Mouse (Mus musculus) lung, postnatal 25 days (tissue): Measurements from ENCODE around the gene Fhit.

Experiments
- DNase-seq: peaks from one replicate; pipeline ENCODE4 v3.0.0; 2022; ENCODE audit warnings: low spot score

Fhit gene

DNA sequence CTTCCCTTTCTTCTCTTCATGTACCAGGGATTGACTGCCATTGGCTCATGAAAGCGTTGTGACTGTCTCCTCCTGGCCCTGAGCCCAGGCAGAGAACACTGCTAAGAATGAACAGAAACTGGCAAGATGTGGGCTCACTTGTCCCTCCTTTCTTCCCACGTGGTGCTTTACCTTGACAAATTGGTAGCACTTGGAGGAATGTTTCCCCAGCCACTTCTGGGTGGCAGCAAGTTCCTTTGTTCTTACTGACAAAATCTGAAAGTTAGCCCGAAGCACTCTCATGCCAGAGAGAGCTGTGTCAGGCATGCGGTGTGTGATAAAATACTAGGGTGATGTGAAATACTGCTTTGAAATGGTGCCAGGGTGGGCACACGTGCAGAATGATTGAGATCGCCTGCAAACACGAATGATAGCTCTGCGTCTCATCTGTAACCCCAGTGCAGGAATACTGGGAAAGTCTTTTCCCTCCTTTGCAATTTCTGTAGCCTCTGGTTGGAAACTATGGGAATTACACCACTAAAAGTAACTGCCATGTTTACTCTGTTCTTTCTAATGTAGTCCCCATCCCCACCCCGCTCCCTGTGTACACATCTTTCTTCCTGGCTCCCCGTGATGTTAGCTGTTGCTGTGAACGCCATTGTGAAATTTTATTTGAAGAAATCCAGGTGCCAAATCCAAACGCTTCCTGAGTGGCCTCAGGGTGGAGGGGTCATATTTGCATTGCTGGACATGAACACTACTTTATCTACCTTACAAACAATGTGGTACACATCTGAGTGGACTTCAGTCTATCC, 1555.1 kb downstream of the Fhit start:
- DNase-seq: peak; percentile 2

DNA sequence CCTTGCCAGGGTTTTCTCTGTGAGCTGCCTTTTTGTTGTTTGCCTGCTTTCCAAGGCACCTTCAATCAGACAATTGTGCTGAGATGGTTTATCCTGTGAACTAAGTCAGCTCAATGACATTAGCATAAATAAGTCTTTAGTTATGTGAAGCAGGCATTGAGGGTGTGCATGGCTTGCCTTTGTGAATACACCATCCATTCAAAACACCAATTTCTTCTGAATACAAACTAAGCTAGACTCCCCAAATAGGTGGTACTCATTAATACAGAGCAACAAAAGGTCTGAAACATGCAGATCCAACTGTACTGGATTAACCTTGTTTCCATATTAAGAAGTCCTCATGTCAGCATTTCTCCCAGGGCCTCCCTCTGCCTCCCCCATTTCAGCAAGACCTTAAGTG, 1561.6 kb downstream of the Fhit start:
- no peak for DNase-seq

DNA sequence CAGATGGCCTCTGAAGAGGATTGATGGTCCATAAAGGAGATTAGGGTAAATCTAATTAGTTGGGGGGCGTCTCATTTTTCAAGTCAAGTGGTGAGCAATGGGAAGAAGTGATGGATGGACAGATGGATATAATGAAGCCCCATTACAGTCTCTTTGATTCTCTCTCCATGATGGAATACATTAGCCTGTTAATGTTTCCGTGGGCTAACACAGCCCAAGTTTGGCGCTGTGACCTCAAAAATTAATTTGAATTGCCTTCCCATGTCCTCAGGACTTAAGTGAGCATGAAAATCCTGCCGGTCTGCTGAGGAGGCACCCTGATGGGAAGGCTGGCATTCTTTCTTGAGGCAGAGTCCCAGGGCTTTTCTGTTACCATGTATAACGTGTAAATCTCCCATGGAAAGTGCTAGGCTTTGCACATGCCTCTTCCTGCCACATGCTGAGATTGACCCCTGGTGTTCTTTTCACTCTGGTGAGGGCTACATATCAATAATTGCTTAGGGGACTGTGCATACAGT, 1564.3 kb downstream of the Fhit start:
- DNase-seq: no peak

DNA sequence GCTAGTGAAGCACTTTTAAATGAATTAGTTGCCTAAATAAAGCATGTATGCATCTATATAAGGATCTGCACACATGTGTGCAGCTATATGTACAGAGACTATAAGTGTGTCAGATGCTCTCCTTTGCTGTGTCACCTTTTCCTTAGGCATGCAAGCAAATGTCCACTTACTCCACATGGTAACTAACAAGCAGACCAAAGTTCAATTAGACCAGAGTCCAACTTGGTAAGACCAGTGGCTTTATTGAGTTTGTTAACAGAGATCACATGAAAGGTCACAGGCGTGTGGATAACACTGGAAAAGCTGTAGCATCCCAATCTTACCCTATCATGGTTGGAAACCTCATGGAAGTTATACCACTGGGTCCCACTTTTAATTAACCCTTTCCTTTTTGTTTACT, 1572.7 kb downstream of the Fhit start:
- DNase-seq: no peak

DNA sequence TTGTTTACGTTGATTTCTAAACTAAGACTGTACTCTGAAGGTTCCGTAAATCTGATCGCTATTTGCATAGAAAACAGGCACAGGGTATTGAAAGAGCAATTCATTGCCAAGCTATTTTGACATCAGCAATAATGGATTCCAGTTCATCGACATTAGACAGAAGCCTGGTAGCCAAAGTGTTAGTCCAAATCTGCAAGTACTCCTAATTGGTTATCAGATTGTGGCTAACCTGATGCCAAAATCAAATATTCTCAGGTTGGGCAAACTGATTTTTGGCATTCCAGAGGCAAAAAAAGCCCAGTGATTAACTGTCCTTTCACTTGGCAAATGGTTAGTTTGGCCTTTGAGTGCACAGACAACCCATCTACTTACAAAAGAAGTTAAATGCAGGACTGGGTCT, 1573.9 kb downstream of the Fhit start:
- DNase-seq: no peak

DNA sequence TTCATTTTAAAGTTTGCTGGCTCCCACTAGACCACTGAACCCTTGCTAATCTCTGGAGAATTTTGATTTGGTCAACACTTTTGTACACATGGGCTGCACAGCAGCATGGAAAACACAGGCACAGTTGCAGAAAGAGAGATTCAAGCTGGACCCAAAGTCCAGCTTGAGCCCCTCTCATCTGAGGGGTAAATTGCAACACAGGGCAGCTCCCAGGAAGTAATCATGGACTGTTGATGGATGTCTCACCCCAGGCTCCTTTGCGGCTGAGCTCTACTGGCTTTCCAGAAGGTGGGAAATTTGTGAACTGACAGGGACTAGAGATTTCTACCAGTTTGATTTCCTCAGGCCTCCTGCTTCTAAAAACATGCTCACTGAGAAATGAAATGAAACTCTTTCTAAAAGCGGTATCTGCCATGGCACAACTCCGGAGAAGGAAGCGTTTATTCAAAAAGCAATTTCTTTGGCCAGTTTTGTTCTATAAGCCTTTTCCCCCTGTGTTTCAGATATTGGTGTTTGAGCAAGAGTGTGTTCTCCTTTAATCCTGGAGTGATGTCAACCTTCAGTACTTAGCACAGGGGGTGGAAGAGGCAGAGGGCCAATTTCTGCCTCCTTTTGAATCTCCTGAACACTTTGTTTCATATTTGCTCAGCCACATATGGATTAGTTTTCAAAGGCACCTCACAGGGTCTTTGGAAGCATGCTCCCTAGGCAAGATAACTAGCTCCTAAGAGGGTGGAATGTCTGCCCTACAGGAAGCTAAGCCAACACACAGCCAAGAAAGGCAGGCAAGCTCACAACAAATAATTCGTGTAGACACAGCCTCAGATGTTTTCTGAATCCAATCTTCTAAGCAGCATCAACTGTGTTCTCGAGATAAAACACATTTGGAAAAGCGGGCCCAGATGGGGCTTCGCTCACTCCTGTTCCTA, 1578.3 kb downstream of the Fhit start:
- DNase-seq: no peak

DNA sequence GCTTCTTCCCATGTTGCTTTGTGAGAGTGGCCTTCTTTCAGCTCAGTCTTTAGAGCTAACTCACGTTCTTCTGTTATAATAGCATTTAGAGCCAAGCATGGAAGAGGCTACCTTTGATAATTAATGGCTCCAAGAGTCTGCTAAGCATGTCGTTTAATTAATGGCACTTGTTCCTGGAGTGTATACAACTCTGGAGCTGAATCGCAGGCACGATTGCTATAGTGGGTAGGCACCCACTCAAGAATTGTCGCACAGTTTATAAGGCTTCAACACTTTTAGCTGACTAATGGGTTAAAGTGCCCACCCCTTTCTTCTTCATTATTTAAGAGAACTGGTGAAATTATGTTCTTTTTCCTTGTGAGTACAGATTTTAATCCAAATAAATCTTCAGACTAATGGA, 1605.5 kb downstream of the Fhit start:
- DNase-seq: no peak

DNA sequence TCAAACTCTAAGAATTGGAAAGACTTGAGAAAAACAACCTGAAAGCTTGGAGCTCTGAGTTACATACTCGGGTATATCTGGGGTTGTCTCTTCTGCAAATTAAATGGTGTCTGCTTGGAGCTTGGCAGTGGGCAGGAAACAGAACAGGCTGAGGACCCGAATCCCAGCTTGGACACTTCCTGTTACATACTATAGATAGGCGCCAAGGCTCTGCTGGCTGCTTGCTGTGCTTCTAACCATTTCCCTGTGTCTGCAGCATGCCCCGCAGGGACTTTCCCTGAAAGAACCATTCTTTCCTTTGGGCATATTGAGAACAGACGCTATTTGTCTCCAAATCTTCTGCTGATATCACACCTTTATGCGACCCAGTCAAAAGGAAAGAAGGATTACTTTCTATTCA, 1606.0 kb downstream of the Fhit start:
- no peak for DNase-seq

DNA sequence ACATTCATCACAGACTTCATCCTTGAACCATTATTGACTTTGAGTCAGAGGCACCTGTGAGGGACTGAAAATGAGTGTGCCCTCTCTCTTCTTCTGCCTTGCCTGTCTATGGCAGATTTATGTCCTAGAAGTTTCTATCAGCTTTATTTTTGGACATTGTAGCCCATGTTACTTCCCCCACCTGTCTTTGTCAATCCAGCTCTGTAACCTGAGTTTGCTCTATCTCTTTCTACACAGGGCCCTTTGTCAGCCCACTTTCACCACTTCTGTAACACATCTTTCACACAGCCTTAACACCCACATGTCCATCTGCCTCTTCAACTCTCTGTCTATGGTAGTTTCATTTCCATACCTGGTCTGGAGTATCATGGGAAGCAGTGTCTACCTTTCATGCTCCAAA, 1609.7 kb downstream of the Fhit start:
- no peak for DNase-seq

DNA sequence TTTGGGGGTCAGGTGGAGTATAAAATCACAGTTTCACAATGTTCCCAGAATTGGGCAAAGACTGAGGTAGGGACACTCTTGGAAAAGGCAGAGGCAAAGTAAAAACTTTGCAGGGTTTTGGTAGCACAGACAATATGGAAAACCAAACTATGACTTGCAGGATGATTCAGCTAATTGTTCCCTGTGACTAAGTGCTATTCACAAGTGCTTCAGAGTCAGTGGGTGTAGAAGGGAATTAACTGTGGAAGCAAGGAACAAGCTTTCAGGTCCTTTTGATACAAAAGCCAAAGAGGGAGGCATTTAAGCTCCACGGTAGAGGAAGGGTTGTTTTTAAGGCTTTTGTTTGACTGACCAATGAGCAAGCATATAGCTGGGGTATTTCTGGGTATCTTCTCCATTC, 1613.9 kb downstream of the Fhit start:
- DNase-seq: no peak

DNA sequence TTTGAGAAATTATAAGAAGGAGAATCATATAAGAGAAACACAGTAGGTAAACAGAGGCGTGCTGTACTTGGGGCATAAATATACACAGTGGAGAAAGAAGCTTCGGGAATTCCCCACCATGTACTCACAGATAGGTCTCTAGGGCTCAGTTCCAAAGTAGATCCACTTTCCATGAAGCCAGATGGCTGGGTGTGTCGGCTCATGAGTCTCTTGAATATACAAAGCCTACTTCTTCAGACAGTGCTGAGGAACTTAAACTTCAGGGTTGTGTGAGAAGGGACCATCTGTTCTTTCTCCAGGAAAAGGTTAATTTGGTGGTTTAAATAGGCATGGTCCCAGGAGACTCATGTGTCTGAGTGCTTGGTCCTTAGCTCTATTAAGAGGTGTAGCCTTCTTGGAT, 1617.5 kb downstream of the Fhit start:
- no peak for DNase-seq

DNA sequence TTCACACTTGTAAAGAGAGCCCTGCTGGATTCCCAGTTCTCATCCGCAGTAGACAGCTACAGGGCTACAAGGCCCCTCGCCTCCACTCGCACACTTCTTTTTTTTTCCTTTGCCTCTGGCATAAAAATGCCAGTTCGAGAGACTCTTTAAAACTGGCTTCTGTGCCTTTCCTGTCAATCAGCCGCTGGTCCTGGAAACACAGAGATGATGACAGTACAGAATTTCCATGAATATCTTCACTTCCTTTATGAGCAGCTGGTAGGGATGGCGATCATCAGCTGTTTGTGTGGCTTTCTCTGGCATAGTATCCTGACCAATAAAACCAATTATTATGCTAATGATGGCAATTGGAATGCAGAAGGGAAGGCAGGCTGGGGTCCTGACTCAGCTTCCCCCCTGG, 1626.3 kb downstream of the Fhit start:
- DNase-seq: no peak

DNA sequence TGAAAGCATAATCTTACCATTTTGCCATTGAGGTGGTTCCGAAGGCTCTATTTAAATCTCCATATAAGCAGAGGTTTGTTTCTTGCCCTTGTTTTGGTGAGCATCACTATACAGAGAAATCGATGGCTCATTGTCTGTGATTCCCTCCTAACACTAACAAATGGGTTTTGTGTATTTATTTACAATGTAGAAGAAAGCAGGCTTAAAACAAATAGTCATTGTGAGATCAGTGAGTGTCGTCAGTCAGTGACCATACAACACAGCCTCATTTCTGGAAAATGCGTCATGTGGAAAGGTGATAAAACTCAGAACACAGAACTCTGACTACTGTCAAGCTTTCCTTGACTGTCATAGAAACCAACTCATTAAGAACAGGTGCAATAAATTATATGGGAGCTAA, 1632.6 kb downstream of the Fhit start:
- DNase-seq: no peak

DNA sequence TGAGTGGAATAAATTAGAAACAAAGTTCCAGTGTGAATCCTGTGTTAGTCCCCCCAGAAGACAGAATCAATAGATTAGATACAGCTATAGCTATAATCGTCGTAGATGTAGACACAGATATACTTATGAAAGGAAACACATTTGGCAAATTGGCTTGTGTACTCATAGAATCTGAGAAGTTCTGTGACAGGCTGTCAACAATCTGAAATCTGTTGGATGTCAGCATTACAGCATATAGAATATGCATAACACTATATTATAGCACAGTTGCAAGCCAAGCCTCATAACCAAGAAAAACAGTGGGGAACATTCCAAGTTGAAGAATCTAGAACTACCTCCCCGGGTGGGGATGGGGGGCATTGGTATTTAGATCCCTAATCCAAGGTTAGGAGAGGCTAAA, 1635.7 kb downstream of the Fhit start:
- DNase-seq: no peak

DNA sequence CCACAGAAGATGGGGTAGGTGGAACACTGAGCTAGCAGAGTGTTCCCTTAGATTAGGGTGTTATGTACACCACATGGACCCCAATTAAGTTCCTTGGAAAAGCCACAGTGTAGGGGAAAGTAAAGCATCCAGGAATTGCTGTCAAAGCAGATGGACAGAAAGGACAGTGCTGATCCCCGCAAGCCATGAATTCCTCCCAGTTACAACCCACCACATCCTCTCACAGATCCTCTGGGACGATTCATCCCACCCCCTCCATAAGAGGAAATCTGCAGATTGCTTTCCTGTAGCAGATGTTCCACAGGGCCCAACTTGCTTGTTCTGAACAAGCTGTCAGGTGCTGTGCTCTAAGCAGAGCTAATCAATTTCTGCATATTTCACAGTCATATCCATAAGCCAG, 1644.2 kb downstream of the Fhit start:
- DNase-seq: no peak

DNA sequence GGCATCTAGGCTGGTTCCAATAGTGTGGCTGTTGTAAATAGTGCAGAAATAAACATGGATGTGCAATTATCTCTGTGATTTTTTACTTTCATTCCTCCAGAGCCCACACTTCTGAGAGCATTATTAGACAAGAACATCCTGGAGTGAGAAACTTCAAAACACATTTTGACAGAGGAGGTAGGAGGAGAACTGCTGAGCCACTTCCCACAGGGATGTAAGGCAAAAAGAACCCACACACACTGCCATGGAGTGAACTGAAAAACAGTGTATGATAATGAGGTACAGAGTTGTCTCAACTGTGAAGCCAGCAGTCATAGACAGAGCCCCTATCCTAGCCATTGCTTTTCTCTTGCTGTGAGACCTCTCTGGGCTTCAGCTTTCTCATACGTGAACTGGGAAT, 1652.2 kb downstream of the Fhit start:
- DNase-seq: no peak
